Mouse (Mus musculus) intestine, embryonic 15.5 days (tissue): Measurements from ENCODE around the gene Tbx10. TPM values are rescaled to one million over a fixed set of nuclear protein-coding genes. Genes with fewer than 3 reads are reported as not detected.
A peak's percentile ranks its signal among the peaks of the same experiment; 100 is the strongest.

Source experiments
- ATAC-seq: fragments of 200-750 bp; cut with Nextera tagmentation; 2 replicates; pipeline ENCODE4 v1.8.0; 2017; ENCODE audit warnings: moderate TSS enrichment, moderate library complexity
- H3K27ac ChIP-seq: fragments of 300-500 bp; sonication (generic); 2 replicates; pipeline ENCODE4 v1.5.1; 2015; ENCODE audit warnings: mild to moderate bottlenecking, inconsistent platforms
- H3K27me3 ChIP-seq: fragments of 300-500 bp; sonication (generic); replicated peaks from 2 replicates; pipeline ENCODE4 v1.6.1; 2015; ENCODE audit warnings: inconsistent platforms
- H3K36me3 ChIP-seq: fragments of 300-500 bp; sonication (generic); 2 replicates; pipeline ENCODE4 v1.6.1; 2015; ENCODE audit warnings: inconsistent platforms
- H3K4me1 ChIP-seq: fragments of 300-500 bp; sonication (generic); replicated peaks from 2 replicates; pipeline ENCODE4 v1.6.1; 2015; ENCODE audit warnings: inconsistent platforms
- H3K4me2 ChIP-seq: fragments of 300-500 bp; sonication (generic); replicated peaks from 2 replicates; pipeline ENCODE4 v1.6.1; 2015; ENCODE audit warnings: mild to moderate bottlenecking, inconsistent platforms
- H3K4me3 ChIP-seq: fragments of 300-500 bp; sonication (generic); replicated peaks from 2 replicates; pipeline ENCODE4 v1.5.1; 2015; ENCODE audit warnings: inconsistent platforms
- H3K9ac ChIP-seq: fragments of 300-500 bp; sonication (generic); 2 replicates; pipeline ENCODE4 v1.6.1; 2015; ENCODE audit warnings: inconsistent platforms
- H3K9me3 ChIP-seq: fragments of 300-500 bp; sonication (generic); 2 replicates; pipeline ENCODE4 v1.6.1; 2016; ENCODE audit warnings: inconsistent platforms
- WGBS: fragments of 180-500 bp; shearing (Covaris S2); methylation state at CpG from one replicate; pipeline ENCODE4 v1.1.7; 2015; 5-methylcytosine and 5-hydroxymethylcytosine counted together
- polyA plus RNA-seq: library from polyadenylated mRNA; unstranded; fragments of >200 nt; fragmentation: Nextera tagmentation; extraction: Ambion mirVana; gene quantifications from 2 replicates; pipeline ENCODE4 v1.2.1, GENCODE M21; 2015

The Tbx10 gene
- polyA plus RNA-seq, 1 experiment from 2014 or later = 0.38 TPM

- H3K4me2 ChIP-seq = no peak overlapping the region
- H3K4me3 ChIP-seq = no peak overlapping the region
- 82% methylated on average over 8 of the region's 8 CpGs for WGBS
- H3K4me1 ChIP-seq = peaks cover 26% of the 10 kb centered on the region
- no peak for ATAC-seq
- H3K27me3 ChIP-seq = no peaks in the 10 kb centered on the region
- 0 out of 2 replicates have a peak overlapping the region, but pooled peaks have one; percentile 5 for H3K9ac ChIP-seq
- H3K36me3 ChIP-seq = no peaks in the 10 kb centered on the region
- no peak overlapping the region for H3K27ac ChIP-seq
- no peaks in the 10 kb centered on the region for H3K9me3 ChIP-seq
Measured at GRCm38 (mm10) chr19:3998335-3998734, 5.8 kb downstream of the Tbx10 start.

GRCm38 (mm10) chr19:3999121-3999730, 6.7 kb downstream of the Tbx10 start:
- no peak overlapping the region for H3K27ac ChIP-seq
- no peaks in the 10 kb centered on the region for H3K36me3 ChIP-seq
- H3K9ac ChIP-seq = peak overlapping the region; percentile 92; the same call in 1 of the 2 replicates
- no peaks in the 10 kb centered on the region for H3K9me3 ChIP-seq
- no peaks in the 10 kb centered on the region for H3K27me3 ChIP-seq
- H3K4me2 ChIP-seq = peak overlapping the region; percentile 79
- 80% methylated on average over 9 of the region's 9 CpGs for WGBS
- no peak overlapping the region for H3K4me3 ChIP-seq
- peaks cover 26% of the 10 kb centered on the region for H3K4me1 ChIP-seq
- ATAC-seq = no peak

- H3K36me3 ChIP-seq = no peaks in the 10 kb centered on the region; the same call in 1 of the 2 replicates
- peak within 1 kb of the TSS; percentile 79 for H3K4me2 ChIP-seq
- H3K9me3 ChIP-seq = no peaks in the 10 kb centered on the region
- H3K9ac ChIP-seq = peak within 1 kb of the TSS; percentile 92
- no peaks in the 10 kb centered on the region for H3K27me3 ChIP-seq
- peaks cover 26% of the 10 kb centered on the region for H3K4me1 ChIP-seq
- ATAC-seq = peak; percentile 95
- under 1% methylated on average over 64 of the region's 64 CpGs for WGBS
- peak within 1 kb of the TSS; percentile 97 for H3K27ac ChIP-seq
- H3K4me3 ChIP-seq = peak within 1 kb of the TSS; percentile 61
Measured at GRCm38 (mm10) chr19:4000119-4000900, 7.8 kb downstream of the Tbx10 start, which contains the start of the genes Nudt8 and Gm49405. Gene Nudt8, plus strand, starts transcription at chr19:4000580. Gene Gm49405, plus strand, starts transcription at chr19:4000626.

GRCm38 (mm10) chr19:4000949-4001525, 8.5 kb downstream of the Tbx10 start:
- Histone ChIP-seq H3K36me3 (no peaks in the 10 kb centered on the region; the same call in 1 of the 2 replicates), H3K27ac (peak overlapping the region; percentile 97), H3K4me1 (peaks cover 26% of the 10 kb centered on the region), H3K9me3 (no peaks in the 10 kb centered on the region), H3K9ac (peak overlapping the region; percentile 92), H3K27me3 (no peaks in the 10 kb centered on the region), H3K4me3 (peak overlapping the region; percentile 61), H3K4me2 (peak overlapping the region; percentile 79)
- peak; percentile 20 for ATAC-seq
- WGBS = 14% methylated on average over 17 of the region's 17 CpGs

DNA sequence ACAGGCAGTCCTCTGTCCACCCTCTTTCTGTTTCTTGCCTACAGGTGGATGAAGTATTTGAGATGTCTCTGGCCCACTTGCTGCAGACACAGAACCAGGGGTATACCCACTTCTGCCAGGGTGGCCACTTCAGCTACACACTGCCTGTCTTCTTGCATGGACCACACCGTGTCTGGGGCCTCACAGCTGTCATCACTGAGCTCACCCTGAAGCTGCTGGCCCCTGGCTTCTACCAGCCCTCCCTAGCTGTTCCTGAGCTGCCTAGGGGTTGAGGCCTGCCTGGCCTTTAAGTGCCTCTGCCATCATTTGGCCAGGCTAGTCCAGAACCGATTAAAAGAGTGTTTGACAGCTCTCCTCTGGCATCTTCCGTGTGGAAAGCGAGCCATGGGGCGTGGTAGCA, 9.2 kb downstream of the Tbx10 start:
- Histone ChIP-seq H3K4me3 (peak overlapping the region; percentile 61; the same call in 1 of the 2 replicates), H3K4me1 (peaks cover 26% of the 10 kb centered on the region), H3K9me3 (no peaks in the 10 kb centered on the region), H3K4me2 (peak overlapping the region; percentile 79), H3K27me3 (no peaks in the 10 kb centered on the region), H3K36me3 (no peaks in the 10 kb centered on the region; the same call in 1 of the 2 replicates), H3K27ac (0 out of 2 replicates have a peak overlapping the region, but pooled peaks have one; percentile 6), H3K9ac (peak overlapping the region; percentile 92; the same call in 1 of the 2 replicates)
- no peak for ATAC-seq
- 75% methylated on average over 5 of the region's 5 CpGs for WGBS

- WGBS = 73% methylated on average over 1 of the region's 1 CpGs
- ATAC-seq = no peak
- Histone ChIP-seq H3K36me3 (peaks cover 12% of the 10 kb centered on the region), H3K4me3 (no peak within 1 kb of the TSS), H3K4me2 (no peak within 1 kb of the TSS), H3K27me3 (no peaks in the 10 kb centered on the region), H3K27ac (no peak within 1 kb of the TSS), H3K9ac (no peak within 1 kb of the TSS), H3K9me3 (no peaks in the 10 kb centered on the region), H3K4me1 (peaks cover 26% of the 10 kb centered on the region)
Measured at GRCm38 (mm10) chr19:4003112-4003511, 10.6 kb downstream of the Tbx10 start, which contains the start of gene Doc2g. Gene Doc2g, plus strand, starts transcription at chr19:4003313.

- Histone ChIP-seq H3K4me3 (no peak overlapping the region), H3K9me3 (no peaks in the 10 kb centered on the region), H3K27me3 (no peaks in the 10 kb centered on the region), H3K27ac (no peak overlapping the region), H3K4me2 (no peak overlapping the region), H3K9ac (no peak overlapping the region), H3K36me3 (peaks cover 18% of the 10 kb centered on the region), H3K4me1 (peaks cover 26% of the 10 kb centered on the region)
- ATAC-seq = no peak
- WGBS = 75% methylated on average over 12 of the region's 12 CpGs
Measured at GRCm38 (mm10) chr19:4003641-4004040, 11.1 kb downstream of the Tbx10 start.

DNA sequence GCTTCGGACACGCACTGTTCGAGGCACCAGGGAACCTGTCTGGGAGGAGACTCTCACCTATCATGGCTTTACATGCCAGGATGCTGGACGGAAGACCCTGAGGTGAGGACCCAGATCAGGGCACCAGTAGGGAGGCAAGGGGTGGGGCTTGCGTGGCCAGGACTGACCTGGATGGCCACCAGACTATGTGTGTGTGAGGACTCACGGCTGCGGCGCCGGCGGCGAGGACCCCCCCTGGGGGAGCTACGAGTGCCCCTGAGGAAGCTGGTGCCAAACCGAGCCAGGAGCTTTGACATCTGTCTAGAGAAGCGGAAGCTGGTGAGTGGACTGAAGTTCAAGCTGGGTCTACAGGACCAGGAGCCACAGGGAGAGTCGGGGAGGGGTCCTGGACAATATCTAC, 11.8 kb downstream of the Tbx10 start:
- ATAC-seq = no peak
- Histone ChIP-seq H3K9ac (no peak overlapping the region), H3K4me2 (no peak overlapping the region), H3K4me3 (no peak overlapping the region), H3K9me3 (no peaks in the 10 kb centered on the region), H3K27ac (no peak overlapping the region), H3K36me3 (peaks cover 24% of the 10 kb centered on the region), H3K27me3 (no peaks in the 10 kb centered on the region), H3K4me1 (peaks cover 25% of the 10 kb centered on the region)
- WGBS = 82% methylated on average over 15 of the region's 15 CpGs

- 82% methylated on average over 9 of the region's 9 CpGs for WGBS
- peaks cover 24% of the 10 kb centered on the region for H3K36me3 ChIP-seq
- H3K9me3 ChIP-seq = no peaks in the 10 kb centered on the region
- no peak overlapping the region for H3K9ac ChIP-seq
- no peak overlapping the region for H3K4me2 ChIP-seq
- ATAC-seq = no peak
- peaks cover 20% of the 10 kb centered on the region for H3K4me1 ChIP-seq
- no peak overlapping the region for H3K27ac ChIP-seq
- H3K27me3 ChIP-seq = no peaks in the 10 kb centered on the region
- H3K4me3 ChIP-seq = no peak overlapping the region
Measured at GRCm38 (mm10) chr19:4005091-4005490, 12.5 kb downstream of the Tbx10 start.

GRCm38 (mm10) chr19:4005971-4006370, 13.4 kb downstream of the Tbx10 start:
- Histone ChIP-seq H3K27ac (no peak overlapping the region), H3K9ac (no peak overlapping the region), H3K4me3 (no peak overlapping the region), H3K27me3 (no peaks in the 10 kb centered on the region), H3K4me1 (peaks cover 18% of the 10 kb centered on the region), H3K36me3 (peaks cover 25% of the 10 kb centered on the region), H3K4me2 (no peak overlapping the region), H3K9me3 (no peaks in the 10 kb centered on the region)
- ATAC-seq = no peak
- WGBS = 94% methylated on average over 8 of the region's 8 CpGs

DNA sequence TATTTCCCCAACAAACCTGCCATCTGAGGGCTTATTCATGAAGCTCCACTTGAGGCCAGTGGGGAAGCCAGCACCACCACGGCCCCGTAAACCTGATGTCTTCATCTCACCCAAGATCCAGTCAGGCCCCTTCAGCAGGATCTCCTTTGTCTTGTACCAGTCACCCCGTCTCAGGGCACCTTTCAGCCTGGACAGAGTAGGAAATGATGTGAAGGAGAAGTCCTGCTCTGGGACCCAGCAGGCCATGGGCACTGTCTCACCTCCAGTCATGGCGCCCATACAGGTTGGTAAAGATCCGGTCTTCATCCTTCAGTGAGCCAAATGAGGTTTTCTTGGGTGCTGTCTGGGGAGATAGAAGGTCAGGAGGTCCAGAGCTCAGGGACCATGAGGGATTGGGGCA, 18.5 kb downstream of the Tbx10 start:
- Histone ChIP-seq H3K4me2 (peak overlapping the region; percentile 60; the same call in 1 of the 2 replicates), H3K27ac (no peak overlapping the region), H3K9me3 (no peaks in the 10 kb centered on the region), H3K36me3 (peaks cover 27% of the 10 kb centered on the region), H3K4me1 (peaks cover 8% of the 10 kb centered on the region; the same call in 1 of the 2 replicates), H3K9ac (no peak overlapping the region), H3K4me3 (no peak overlapping the region), H3K27me3 (no peaks in the 10 kb centered on the region)
- no peak for ATAC-seq
- WGBS = 93% methylated on average over 5 of the region's 5 CpGs

DNA sequence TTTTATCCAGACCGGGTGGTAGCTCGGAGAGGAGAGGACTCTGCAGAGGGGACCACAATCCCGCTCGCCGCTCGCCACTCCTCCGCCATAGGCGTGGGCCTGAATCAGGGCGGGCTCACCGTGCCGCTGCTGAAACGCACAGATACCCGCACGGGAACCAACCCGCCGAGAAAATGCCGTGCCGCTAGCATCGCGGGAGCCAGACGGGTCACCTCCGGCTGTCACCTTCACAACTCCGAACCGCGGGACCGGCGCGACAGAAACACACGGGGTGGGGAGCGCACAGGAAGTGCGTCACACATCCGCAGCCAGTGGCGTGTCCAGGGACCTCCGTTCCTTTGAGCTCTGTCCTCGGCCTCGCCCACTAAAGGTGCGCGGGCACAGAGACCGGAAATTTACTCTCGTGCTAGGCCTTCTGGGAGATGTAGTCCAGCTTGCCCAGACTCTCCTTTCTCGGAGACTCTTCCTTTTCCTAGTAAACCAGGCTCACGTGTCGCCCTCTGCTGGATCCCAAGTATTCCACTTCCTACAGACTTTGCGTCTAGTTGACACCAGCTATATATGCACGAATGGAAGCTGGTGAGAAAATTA, 20.0 kb downstream of the Tbx10 start, which contains the start of gene Ndufv1:
Gene Ndufv1, minus strand, starts transcription at position 375 of the 591 bp plus-strand sequence.
- Histone ChIP-seq H3K36me3 (peaks cover 20% of the 10 kb centered on the region), H3K4me2 (peak within 1 kb of the TSS; percentile 65), H3K27me3 (no peaks in the 10 kb centered on the region), H3K4me1 (peaks cover 8% of the 10 kb centered on the region; the same call in 1 of the 2 replicates), H3K9ac (peak within 1 kb of the TSS; percentile 69), H3K27ac (peak within 1 kb of the TSS; percentile 41; the same call in 1 of the 2 replicates), H3K4me3 (peak within 1 kb of the TSS; percentile 80), H3K9me3 (no peaks in the 10 kb centered on the region)
- WGBS = under 1% methylated on average over 45 of the region's 45 CpGs
- peak; percentile 99 for ATAC-seq
